Mouse (Mus musculus) Muller cell, postnatal 12 days (primary cell): Measurements from ENCODE around the gene Fry.

Experiments
- DNase-seq: peaks from one replicate; pipeline ENCODE4 v3.0.0-alpha.2; 2015; ENCODE audit errors: inconsistent ontology term

Gene Fry

DNA sequence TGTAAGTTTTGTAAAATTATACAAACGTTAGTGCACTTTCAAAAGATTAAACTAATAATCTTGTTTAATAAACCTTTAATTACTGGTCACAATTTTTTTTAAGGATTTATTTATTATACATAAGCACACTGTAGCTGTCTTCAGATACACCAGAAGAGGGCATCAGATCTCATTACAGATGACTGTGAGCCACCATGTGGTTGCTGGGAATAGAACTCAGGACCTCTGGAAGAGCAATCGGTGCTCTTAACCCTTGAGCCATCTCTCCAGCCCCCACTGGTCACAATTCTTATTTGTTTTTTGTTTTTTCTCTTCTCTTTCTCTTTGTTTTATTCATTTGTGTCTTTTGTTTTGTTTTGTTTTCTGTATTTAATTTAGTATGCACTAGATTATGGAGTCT lies 406.8 kb downstream of the Fry start:
- DNase-seq: no peak

- no peak for DNase-seq
Measured at GRCm38 (mm10) chr5:150541302-150541701, 422.9 kb downstream of the Fry start.

- no peak for DNase-seq
Measured at GRCm38 (mm10) chr5:150543184-150543583, 424.7 kb downstream of the Fry start.
